Mouse (Mus musculus): ENCODE results near the gene Nmnat3.

Gene Nmnat3

GRCm38 (mm10) chr9:98367333-98367962, 80.2 kb downstream of the Nmnat3 start:
- DNase-seq, result no peak

GRCm38 (mm10) chr9:98369707-98370106, 82.5 kb downstream of the Nmnat3 start:
- no peak for DNase-seq

- no peak for DNase-seq
Observed at GRCm38 (mm10) chr9:98373358-98373757, 86.1 kb downstream of the Nmnat3 start.

- DNase-seq, result no peak
Observed at GRCm38 (mm10) chr9:98374897-98375296, 87.7 kb downstream of the Nmnat3 start.

GRCm38 (mm10) chr9:98375329-98376170, 88.3 kb downstream of the Nmnat3 start:
- DNase-seq, result no peak

- no peak for DNase-seq
Observed at GRCm38 (mm10) chr9:98379736-98380135, 92.5 kb downstream of the Nmnat3 start.

GRCm38 (mm10) chr9:98380593-98380992, 93.4 kb downstream of the Nmnat3 start:
- DNase-seq, result no peak

- DNase-seq, result no peak
Observed at GRCm38 (mm10) chr9:98387741-98388632, 100.8 kb downstream of the Nmnat3 start.

- no peak for DNase-seq
Observed at GRCm38 (mm10) chr9:98388633-98388965, 101.4 kb downstream of the Nmnat3 start.

GRCm38 (mm10) chr9:98393496-98393895, 106.3 kb downstream of the Nmnat3 start:
- DNase-seq, result no peak

GRCm38 (mm10) chr9:98397211-98397610, 110.0 kb downstream of the Nmnat3 start:
- no peak for DNase-seq

GRCm38 (mm10) chr9:98397866-98398265, 110.6 kb downstream of the Nmnat3 start:
- no peak for DNase-seq

GRCm38 (mm10) chr9:98400185-98400894, 113.1 kb downstream of the Nmnat3 start:
- no peak for DNase-seq

- no peak for DNase-seq
Observed at GRCm38 (mm10) chr9:98401611-98402010, 114.4 kb downstream of the Nmnat3 start.

GRCm38 (mm10) chr9:98407771-98408170, 120.5 kb downstream of the Nmnat3 start:
- no peak for DNase-seq

- DNase-seq, result peak; percentile 68
Observed at GRCm38 (mm10) chr9:98409137-98409536, 121.9 kb downstream of the Nmnat3 start.

GRCm38 (mm10) chr9:98415427-98415826, 128.2 kb downstream of the Nmnat3 start:
- no peak for DNase-seq

GRCm38 (mm10) chr9:98417919-98418318, 130.7 kb downstream of the Nmnat3 start:
- no peak for DNase-seq

- DNase-seq, result no peak
Observed at GRCm38 (mm10) chr9:98418346-98418745, 131.1 kb downstream of the Nmnat3 start.

- no peak for DNase-seq
Observed at GRCm38 (mm10) chr9:98420666-98421065, 133.4 kb downstream of the Nmnat3 start.

- DNase-seq, result no peak
Observed at GRCm38 (mm10) chr9:98421903-98422302, 134.7 kb downstream of the Nmnat3 start.

GRCm38 (mm10) chr9:98422656-98423055, 135.4 kb downstream of the Nmnat3 start, which contains the start of gene Rbp1:
TSS of gene Rbp1 (plus strand) at chr9:98422961.
- DNase-seq, result no peak

- no peak for DNase-seq
Observed at GRCm38 (mm10) chr9:98423691-98424090, 136.5 kb downstream of the Nmnat3 start.
